Mouse (Mus musculus) hindbrain, embryonic 12.5 days (tissue): ENCODE data around the gene Olfr299. TPM values are rescaled to one million over a fixed set of nuclear protein-coding genes. Genes with fewer than 3 reads are reported as not detected.

Source experiments
- ATAC-seq: fragments of 200-750 bp; cut with Nextera tagmentation; 2 replicates; pipeline ENCODE4 v1.8.0; 2017; ENCODE audit warnings: moderate TSS enrichment; ENCODE audit not compliant: low FRiP score
- H3K27ac ChIP-seq: fragments of 300-500 bp; sonication (generic); 2 replicates; pipeline ENCODE4 v1.5.1; 2016; ENCODE audit warnings: mild to moderate bottlenecking
- H3K27me3 ChIP-seq: fragments of 300-500 bp; sonication (generic); 2 replicates; pipeline ENCODE4 v1.6.1; 2016; ENCODE audit warnings: mild to moderate bottlenecking
- H3K36me3 ChIP-seq: fragments of 300-500 bp; sonication (generic); 2 replicates; pipeline ENCODE4 v1.6.1; 2016; ENCODE audit warnings: mild to moderate bottlenecking
- H3K4me1 ChIP-seq: fragments of 300-500 bp; sonication (generic); 2 replicates; pipeline ENCODE4 v1.6.1; 2016
- H3K4me2 ChIP-seq: fragments of 300-500 bp; sonication (generic); replicated peaks from 2 replicates; pipeline ENCODE4 v1.6.1; 2016; ENCODE audit warnings: mild to moderate bottlenecking
- H3K4me3 ChIP-seq: fragments of 300-500 bp; sonication (generic); 2 replicates; pipeline ENCODE4 v1.5.1; 2016; ENCODE audit warnings: mild to moderate bottlenecking
- H3K9ac ChIP-seq: fragments of 300-500 bp; sonication (generic); 2 replicates; pipeline ENCODE4 v1.6.1; 2016; ENCODE audit warnings: mild to moderate bottlenecking, moderate library complexity
- H3K9me3 ChIP-seq: fragments of 300-500 bp; sonication (generic); replicated peaks from 2 replicates; pipeline ENCODE4 v1.6.1; 2016; ENCODE audit warnings: mild to moderate bottlenecking
- WGBS: fragments of 180-500 bp; shearing (Covaris S2); methylation state at CpG from one replicate; pipeline ENCODE4 v1.1.7; 2016; 5-methylcytosine and 5-hydroxymethylcytosine counted together
- polyA plus RNA-seq: library from polyadenylated mRNA; unstranded; fragments of >200 nt; fragmentation: Nextera tagmentation; extraction: Ambion mirVana; gene quantifications from 2 replicates; pipeline ENCODE4 v1.2.1, GENCODE M21; 2016

The Olfr299 gene
- polyA plus RNA-seq = not detected in 2 replicates

GRCm38 (mm10) chr7:86459621-86460020 is at the start of gene Olfr299:
TSS of gene Olfr299 (plus strand) at chr7:86459921.
- Histone ChIP-seq H3K27ac (no peak within 1 kb of the TSS), H3K27me3 (no peaks in the 10 kb centered on the region), H3K36me3 (no peaks in the 10 kb centered on the region), H3K4me2 (no peak within 1 kb of the TSS), H3K9me3 (no peaks in the 10 kb centered on the region), H3K4me3 (no peak within 1 kb of the TSS), H3K4me1 (no peaks in the 10 kb centered on the region), H3K9ac (no peak within 1 kb of the TSS)
- ATAC-seq = no peak
- 89% methylated on average over 1 of the region's 1 CpGs for WGBS

- no peaks in the 10 kb centered on the region for H3K4me1 ChIP-seq
- H3K27ac ChIP-seq = no peak within 1 kb of the TSS
- H3K9ac ChIP-seq = no peak within 1 kb of the TSS
- H3K4me2 ChIP-seq = no peak within 1 kb of the TSS
- no peaks in the 10 kb centered on the region for H3K36me3 ChIP-seq
- WGBS = 86% methylated on average over 1 of the region's 1 CpGs
- H3K9me3 ChIP-seq = no peaks in the 10 kb centered on the region
- H3K27me3 ChIP-seq = no peaks in the 10 kb centered on the region
- no peak for ATAC-seq
- H3K4me3 ChIP-seq = no peak within 1 kb of the TSS
Observed at GRCm38 (mm10) chr7:86492384-86492783, 32.7 kb downstream of the Olfr299 start, which contains the start of gene Olfr298. TSS of gene Olfr298 (minus strand) at chr7:86492484.

Other genes with a start within 250 kb of the Olfr299 start
- not detected in 2 replicates for gene Vmn2r76, start 213.6 kb upstream of the Olfr299 start, polyA plus RNA-seq
- not detected in 2 replicates for gene Olfr310, start 182.7 kb upstream of the Olfr299 start, polyA plus RNA-seq
- gene Olfr309, start 146.2 kb upstream of the Olfr299 start, polyA plus RNA-seq = not detected in 2 replicates
- not detected in 2 replicates for gene Olfr308, start 134.3 kb upstream of the Olfr299 start, polyA plus RNA-seq
- not detected in 2 replicates for gene Olfr307, start 122.3 kb upstream of the Olfr299 start, polyA plus RNA-seq
- gene Olfr305, start 93.0 kb upstream of the Olfr299 start, polyA plus RNA-seq = not detected in 2 replicates
- not detected in 2 replicates for gene Olfr304, start 73.3 kb upstream of the Olfr299 start, polyA plus RNA-seq
- gene Olfr303, start 62.1 kb upstream of the Olfr299 start, polyA plus RNA-seq = not detected in 2 replicates
- gene Olfr301, start 56.1 kb upstream of the Olfr299 start, polyA plus RNA-seq = not detected in 2 replicates
- not detected in 2 replicates for gene Olfr298, start 32.6 kb downstream of the Olfr299 start, polyA plus RNA-seq
- gene Olfr297, start 60.0 kb downstream of the Olfr299 start, polyA plus RNA-seq = not detected in 2 replicates
- gene Olfr295, start 123.9 kb downstream of the Olfr299 start, polyA plus RNA-seq = not detected in 2 replicates
- gene Olfr294, start 156.7 kb downstream of the Olfr299 start, polyA plus RNA-seq = not detected in 2 replicates
- gene Olfr293, start 189.1 kb downstream of the Olfr299 start, polyA plus RNA-seq = not detected in 2 replicates
- not detected in 2 replicates for gene Olfr292, start 228.4 kb downstream of the Olfr299 start, polyA plus RNA-seq